Mouse (Mus musculus) gastrocnemius, postnatal 25 days (tissue): Measurements from ENCODE around the gene Gpc6. TPM values are rescaled to one million over a fixed set of nuclear protein-coding genes. Genes with fewer than 3 reads are reported as not detected.

ENCODE experiments used
- DNase-seq: peaks from one replicate; pipeline ENCODE4 v3.0.0; 2022
- microRNA-seq, 2 experiments: library from miRNA; unstranded; fragments of <30 nt; microRNA quantifications; one replicate each; pipeline ENCODE4 v1.2.0; 2021; ENCODE audit warnings: borderline replicate concordance in 2 of 2
- total RNA-seq, 2 experiments: library from RNA; stranded (reverse); gene quantifications; 1 replicate in 1 of 2; 2 replicates in 1 of 2; pipeline ENCODE4 v1.2.3; 2021

Gene Gpc6
- total RNA-seq, 2 experiments from 2014 or later: 3.1 to 3.5 TPM

- DNase-seq: no peak
Observed at GRCm38 (mm10) chr14:118013237-118013636, 1088.1 kb downstream of the Gpc6 start.

- no peak for DNase-seq
Observed at GRCm38 (mm10) chr14:118019314-118019713, 1094.2 kb downstream of the Gpc6 start.

GRCm38 (mm10) chr14:118021867-118022543 lies 1096.9 kb downstream of the Gpc6 start:
- no peak for DNase-seq

Small RNA genes lying within 50 kb of the gene (microRNA-seq; reads per million reads assigned to microRNA genes)
- 0 reads per million in 2 experiments for gene Mir6239
